Mouse (Mus musculus) megakaryocyte, embryonic 14.5 days (primary cell): ENCODE measurements around the gene Olfr667. TPM values are rescaled to one million over a fixed set of nuclear protein-coding genes. Genes with fewer than 3 reads are reported as not detected.
"Not testable (repeated sequence)": the region's sequence is repeated elsewhere in the genome, so short reads cannot be mapped to it uniquely, and the experiment has no call there.

Experiments used
- H3K27me3 ChIP-seq: replicated peaks from 2 replicates; pipeline ENCODE3; 2012; ENCODE audit warnings: inconsistent platforms
- H3K36me3 ChIP-seq: replicated peaks from 2 replicates; pipeline ENCODE3; 2012; ENCODE audit warnings: low read length, inconsistent platforms, mixed read lengths
- H3K4me1 ChIP-seq: 2 replicates; pipeline ENCODE4 v1.6.1; 2012; ENCODE audit warnings: inconsistent platforms
- H3K4me3 ChIP-seq: replicated peaks from 2 replicates; pipeline ENCODE3; 2012; ENCODE audit warnings: moderate library complexity, mild to moderate bottlenecking, inconsistent platforms
- H3K9me3 ChIP-seq: 2 replicates; pipeline ENCODE4 v1.6.1; 2012; ENCODE audit warnings: inconsistent platforms
- FLI1 ChIP-seq: IDR thresholded peaks from 2 replicates; pipeline ENCODE4 v1.6.1; 2012; ENCODE audit warnings: low read length, inconsistent platforms, mixed read lengths
- GATA1 ChIP-seq: IDR thresholded peaks from 3 replicates; pipeline ENCODE4 v1.6.1; 2012; ENCODE audit warnings: mixed read lengths, low read length, inconsistent platforms, borderline replicate concordance
- polyA plus RNA-seq: library from polyadenylated mRNA; stranded (reverse); fragments of >175 nt; gene quantifications from 2 replicates; pipeline ENCODE4 v1.2.3, GENCODE M21; 2012; ENCODE audit warnings: low replicate concordance; ENCODE audit not compliant: insufficient read depth

Olfr667 gene
- not detected in 2 replicates for polyA plus RNA-seq

DNA sequence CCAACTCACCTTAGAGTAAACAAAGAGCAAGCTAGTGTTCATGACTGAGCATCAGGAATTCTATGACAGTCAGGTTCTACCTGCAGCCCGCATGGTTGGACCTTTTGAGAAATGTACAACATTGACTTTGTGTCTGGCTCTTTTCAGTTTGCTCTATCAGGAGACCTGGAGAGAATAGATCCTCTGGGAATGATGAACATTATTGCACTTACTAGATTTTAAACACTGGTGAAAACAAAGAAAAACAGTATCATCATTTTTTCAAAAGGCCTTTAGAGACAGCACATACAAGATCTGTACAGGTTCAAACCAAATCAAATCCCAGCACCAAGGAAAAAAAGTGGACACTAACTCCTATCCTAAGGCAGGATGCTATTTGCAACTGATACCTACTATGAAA is at the start of gene Olfr667:
Gene Olfr667 (minus strand): TSS at position 101 of the 400 bp plus-strand sequence.
- Histone ChIP-seq H3K36me3 (no peaks in the 10 kb centered on the region), H3K4me1 (no peaks in the 10 kb centered on the region), H3K4me3 (no peak within 1 kb of the TSS), H3K9me3 (peaks cover 4% of the 10 kb centered on the region; the same call in 1 of the 2 replicates), H3K27me3 (no peaks in the 10 kb centered on the region)
- TF ChIP-seq GATA1 (no peak), FLI1 (no peak)

DNA sequence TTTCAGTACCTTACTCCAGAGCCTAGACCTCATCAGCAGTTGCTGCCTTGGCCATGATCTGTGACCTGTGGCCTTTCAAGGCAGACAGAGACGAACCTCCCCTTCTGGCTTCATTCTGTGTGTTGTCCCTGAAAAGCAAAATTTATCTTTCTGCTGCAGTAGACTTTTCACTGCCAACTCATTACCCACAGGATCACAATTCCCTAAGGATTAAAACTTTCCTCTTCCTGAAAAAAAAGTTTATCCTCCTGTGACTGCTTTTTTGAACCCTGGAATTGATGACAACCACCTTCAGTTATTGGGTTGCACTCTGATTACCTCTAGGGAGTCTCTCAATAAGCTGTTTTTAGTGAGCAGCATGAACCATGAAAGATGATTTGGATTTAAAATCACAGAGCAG is 41.2 kb upstream of the Olfr667 start, which contains the start of gene Olfr670:
Gene Olfr670 (minus strand): TSS at position 101 of the 400 bp plus-strand sequence.
- TF ChIP-seq FLI1 = no peak
- TF ChIP-seq GATA1 = no peak
- peaks cover 10% of the 10 kb centered on the region for H3K9me3 ChIP-seq

DNA sequence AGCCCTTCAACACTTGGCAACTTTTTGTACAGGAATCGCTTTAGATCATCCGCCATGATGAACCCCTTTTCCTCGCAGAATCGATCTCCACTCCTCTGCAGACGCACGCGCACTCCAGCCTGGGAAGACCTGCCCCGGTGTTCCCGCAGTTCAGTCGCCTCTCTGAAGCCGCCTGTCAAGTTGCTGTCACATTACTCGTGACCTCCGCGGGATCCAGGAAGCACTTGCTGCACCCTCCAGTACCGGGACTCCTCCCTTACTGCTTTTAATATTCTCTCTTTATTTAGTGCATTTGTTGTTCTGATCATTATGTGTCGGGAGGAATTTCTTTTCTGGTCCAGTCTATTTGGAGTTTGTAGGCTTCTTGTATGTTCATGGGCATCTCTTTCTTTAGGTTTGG is 29.0 kb upstream of the Olfr667 start:
- not testable (repeated sequence) for H3K9me3 ChIP-seq, H3K4me3 ChIP-seq, H3K4me1 ChIP-seq, H3K27me3 ChIP-seq, H3K36me3 ChIP-seq

More for the DNA sequence above, 41.2 kb upstream of the Olfr667 start, which contains the start of gene Olfr670:
- Histone ChIP-seq H3K4me1 (no peaks in the 10 kb centered on the region), H3K36me3 (no peaks in the 10 kb centered on the region), H3K27me3 (no peaks in the 10 kb centered on the region), H3K4me3 (no peak within 1 kb of the TSS)

DNA sequence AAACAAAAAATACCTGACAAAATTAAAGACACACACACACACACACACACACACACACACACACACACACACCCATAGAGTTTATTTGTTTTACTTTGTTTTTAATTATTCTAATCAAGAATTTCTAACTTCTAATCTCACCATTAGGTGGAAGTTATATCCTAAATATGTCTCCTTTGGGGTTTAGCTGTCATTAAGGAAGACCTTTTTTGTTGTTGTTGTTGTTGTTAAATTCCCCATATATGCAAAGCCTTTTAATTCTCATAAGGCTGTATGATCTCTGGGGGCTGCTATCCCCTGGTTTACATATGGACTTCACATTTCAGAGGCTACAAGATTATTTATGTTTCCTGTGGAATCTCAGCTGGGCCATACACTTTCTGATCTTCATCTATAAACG is 12.7 kb upstream of the Olfr667 start, which contains the start of gene Olfr669:
Gene Olfr669 (plus strand): TSS at position 301 of the 400 bp plus-strand sequence.
- peaks cover 8% of the 10 kb centered on the region; the same call in 1 of the 2 replicates for H3K9me3 ChIP-seq
- no peaks in the 10 kb centered on the region for H3K4me1 ChIP-seq
- no peaks in the 10 kb centered on the region for H3K36me3 ChIP-seq
- H3K27me3 ChIP-seq = no peaks in the 10 kb centered on the region
- TF ChIP-seq GATA1 (no peak), FLI1 (no peak)
- no peak within 1 kb of the TSS for H3K4me3 ChIP-seq

DNA sequence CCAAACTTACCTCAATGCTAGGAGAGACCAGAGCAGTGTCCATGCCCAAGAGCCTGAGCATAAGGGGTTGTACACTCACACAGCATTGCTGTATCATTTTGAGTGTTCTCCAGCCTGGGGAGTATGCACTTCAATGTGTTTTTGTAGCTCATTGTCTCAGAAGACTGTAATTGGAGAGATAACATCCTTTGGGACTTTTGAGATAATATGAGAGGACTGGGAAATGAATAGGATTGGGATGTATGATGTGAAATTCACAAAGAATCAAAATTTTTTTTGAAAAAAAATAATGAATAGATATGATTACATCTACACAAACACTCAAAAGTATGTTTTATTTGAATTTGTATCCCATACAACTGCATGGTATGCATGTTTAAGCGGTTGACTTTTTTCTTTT is 6.7 kb upstream of the Olfr667 start, which contains the start of gene Olfr668:
Gene Olfr668 (minus strand): TSS at position 101 of the 400 bp plus-strand sequence.
- H3K4me1 ChIP-seq = no peaks in the 10 kb centered on the region
- H3K36me3 ChIP-seq = no peaks in the 10 kb centered on the region
- H3K4me3 ChIP-seq = no peak within 1 kb of the TSS
- peaks cover 8% of the 10 kb centered on the region; the same call in 1 of the 2 replicates for H3K9me3 ChIP-seq
- H3K27me3 ChIP-seq = no peaks in the 10 kb centered on the region
- TF ChIP-seq GATA1 (no peak), FLI1 (no peak)

DNA sequence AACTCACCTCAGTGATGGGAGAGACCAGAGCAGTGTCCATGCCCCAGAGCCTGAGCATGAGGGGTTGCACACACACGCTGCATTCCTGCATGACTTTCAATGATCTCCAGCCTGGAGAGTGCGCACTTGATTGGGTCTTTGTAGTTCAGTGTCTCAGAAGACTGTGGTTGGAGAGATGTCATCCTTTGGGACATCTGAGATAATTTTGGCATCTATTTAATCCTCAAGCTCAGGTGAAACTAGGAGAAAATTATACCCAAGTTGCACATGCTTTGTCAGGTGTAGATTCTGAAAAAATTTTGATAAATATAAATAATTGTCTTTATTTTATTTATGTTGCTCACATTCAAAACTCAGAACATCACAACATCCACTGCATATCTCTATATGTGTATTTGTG is 25.4 kb downstream of the Olfr667 start, which contains the start of gene Olfr666:
Gene Olfr666 (minus strand): TSS at position 101 of the 400 bp plus-strand sequence.
- Histone ChIP-seq H3K9me3 (0 out of 2 replicates have a peak, but pooled peaks cover 2% of the 10 kb centered on the region), H3K27me3 (no peaks in the 10 kb centered on the region), H3K36me3 (no peaks in the 10 kb centered on the region), H3K4me3 (no peak within 1 kb of the TSS), H3K4me1 (no peaks in the 10 kb centered on the region)
- TF ChIP-seq FLI1 = no peak
- TF ChIP-seq GATA1 = no peak

DNA sequence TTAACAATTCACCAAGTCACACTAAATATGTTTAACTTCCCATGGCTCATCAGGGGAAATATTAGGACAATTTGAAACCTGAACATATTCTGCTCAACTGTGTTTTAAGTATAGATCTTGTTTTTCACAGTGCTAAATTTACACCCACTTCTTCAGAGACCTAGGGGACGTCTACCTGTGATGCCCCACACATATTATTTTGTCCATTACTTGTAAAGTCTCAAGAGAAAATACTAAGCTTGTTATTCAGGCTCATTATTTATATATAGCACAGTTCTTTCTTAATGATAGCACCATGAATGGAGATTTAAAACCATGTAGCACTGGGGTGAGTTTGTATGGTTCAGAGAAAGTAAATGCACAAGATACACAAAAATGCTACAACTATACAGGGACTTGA is 43.6 kb downstream of the Olfr667 start, which contains the start of gene Olfr665:
Gene Olfr665 (plus strand): TSS at position 301 of the 400 bp plus-strand sequence.
- Histone ChIP-seq H3K36me3 (no peaks in the 10 kb centered on the region), H3K27me3 (no peaks in the 10 kb centered on the region), H3K4me1 (no peaks in the 10 kb centered on the region), H3K9me3 (no peaks in the 10 kb centered on the region), H3K4me3 (no peak within 1 kb of the TSS)
- TF ChIP-seq FLI1 = no peak
- no peak for TF ChIP-seq GATA1

Other genes with a start within 250 kb of the Olfr667 start
- not detected in 2 replicates for gene Olfr661, start 235.0 kb downstream of the Olfr667 start, polyA plus RNA-seq
- gene Usp17le, start 144.0 kb downstream of the Olfr667 start, polyA plus RNA-seq = not detected in 2 replicates
- not detected in 2 replicates for gene Usp17lb, start 78.9 kb downstream of the Olfr667 start, polyA plus RNA-seq
- not detected in 2 replicates for gene Usp17la, start 64.5 kb downstream of the Olfr667 start, polyA plus RNA-seq
- not detected in 2 replicates for gene Olfr665, start 43.5 kb downstream of the Olfr667 start, polyA plus RNA-seq
- not detected in 2 replicates for gene Olfr666, start 25.5 kb downstream of the Olfr667 start, polyA plus RNA-seq
- gene Olfr668, start 6.6 kb upstream of the Olfr667 start, polyA plus RNA-seq = not detected in 2 replicates
- not detected in 2 replicates for gene Olfr669, start 12.8 kb upstream of the Olfr667 start, polyA plus RNA-seq
- not detected in 2 replicates for gene Olfr670, start 41.1 kb upstream of the Olfr667 start, polyA plus RNA-seq
- 2.6 TPM in 1 of 2 replicates, not detected in the other for gene Olfr671, start 57.6 kb upstream of the Olfr667 start, polyA plus RNA-seq
- gene Olfr672, start 80.5 kb upstream of the Olfr667 start, polyA plus RNA-seq = not detected in 2 replicates
- not detected in 2 replicates for gene Olfr675, start 107.0 kb upstream of the Olfr667 start, polyA plus RNA-seq
- not detected in 2 replicates for gene Olfr676, start 111.2 kb upstream of the Olfr667 start, polyA plus RNA-seq
- gene Olfr677, start 129.9 kb upstream of the Olfr667 start, polyA plus RNA-seq = not detected in 2 replicates
- not detected in 2 replicates for gene Olfr678, start 143.0 kb upstream of the Olfr667 start, polyA plus RNA-seq
- gene Olfr679, start 159.7 kb upstream of the Olfr667 start, polyA plus RNA-seq = not detected in 2 replicates
- not detected in 2 replicates for gene Olfr680-ps1, start 171.3 kb upstream of the Olfr667 start, polyA plus RNA-seq
- not detected in 2 replicates for gene Olfr681, start 195.4 kb upstream of the Olfr667 start, polyA plus RNA-seq
- gene Olfr683, start 225.5 kb upstream of the Olfr667 start, polyA plus RNA-seq = not detected in 2 replicates
- not detected in 2 replicates for gene Olfr684, start 242.2 kb upstream of the Olfr667 start, polyA plus RNA-seq